Mouse (Mus musculus): ENCODE results near the gene Entpd5. TPM values are rescaled to one million over a fixed set of nuclear protein-coding genes. Genes with fewer than 3 reads are reported as not detected.

The Entpd5 gene
- polyA plus RNA-seq, 1 experiment from 2014 or later = 10.2 TPM

DNA sequence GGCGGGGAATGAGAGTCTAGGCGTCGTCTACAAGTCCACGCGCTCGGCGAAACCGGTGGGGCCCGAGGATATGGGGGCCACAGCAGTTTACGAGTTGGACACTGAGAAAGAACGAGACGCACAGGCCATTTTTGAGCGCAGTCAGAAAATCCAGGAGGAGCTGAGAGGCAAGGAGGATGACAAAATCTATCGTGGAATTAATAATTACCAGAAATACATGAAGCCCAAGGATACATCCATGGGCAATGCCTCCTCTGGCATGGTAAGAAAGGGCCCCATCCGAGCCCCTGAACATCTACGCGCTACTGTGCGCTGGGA lies 8.7 kb upstream of the Entpd5 start:
- ATAC-seq (ENCODE audit: low FRiP score, low read depth) = no peak
- Histone ChIP-seq H3K27me3 (no peaks in the 10 kb centered on the region), H3K4me2 (replicated peaks) (peak overlapping the region; percentile 78), H3K4me3 (peak overlapping the region; percentile 59), H3K9ac (peak overlapping the region; percentile 76), H3K9me3 (peaks cover 5% of the 10 kb centered on the region; the same call in 1 of the 2 replicates), H3K27ac (no peak overlapping the region), H3K36me3 (no peaks in the 10 kb centered on the region), H3K4me1 (peaks cover 5% of the 10 kb centered on the region; the same call in 1 of the 2 replicates)
- WGBS = 36% methylated on average over 18 of the region's 18 CpGs

DNA sequence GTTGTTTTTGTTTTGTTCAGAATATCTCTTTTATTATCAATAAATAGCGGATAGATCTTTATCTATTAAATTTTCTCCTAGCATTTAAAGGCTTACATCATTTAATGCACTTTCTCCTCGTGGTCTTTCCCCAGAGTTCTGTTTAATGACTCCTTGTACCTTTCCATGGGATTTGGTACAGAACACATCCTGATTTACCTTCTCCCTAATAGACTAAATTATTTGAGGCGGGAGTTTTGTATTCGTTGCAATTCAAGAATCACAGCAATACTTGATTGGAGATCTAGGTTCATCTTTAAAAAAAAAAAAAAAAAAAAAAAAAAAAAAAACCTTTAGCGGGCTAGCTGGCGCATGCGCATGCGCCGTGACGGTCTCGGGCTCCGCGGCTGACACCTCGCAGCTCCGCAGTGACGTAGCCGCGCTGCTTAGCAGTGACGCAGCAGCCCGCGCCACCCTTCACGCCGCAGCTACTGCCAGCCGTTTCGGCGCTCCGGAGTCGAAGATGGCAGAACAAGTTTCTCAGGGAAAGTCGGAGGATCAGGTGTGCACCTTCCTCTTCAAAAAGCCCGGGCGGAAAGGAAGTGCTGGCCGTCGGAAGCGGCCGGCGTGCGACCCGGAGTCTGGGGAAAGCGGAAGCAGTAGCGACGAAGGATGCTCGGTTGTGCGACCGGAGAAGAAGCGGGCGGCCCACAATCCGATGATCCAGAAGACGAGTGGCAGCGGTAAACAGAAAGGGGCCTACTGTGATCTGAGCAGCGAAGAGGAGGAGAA lies 8.2 kb upstream of the Entpd5 start, which contains the start of gene Rnf113a2:
Gene Rnf113a2, plus strand, starts transcription at position 363 of the 771 bp plus-strand sequence.
- ATAC-seq (ENCODE audit: low FRiP score, low read depth) = peak; percentile 85

DNA sequence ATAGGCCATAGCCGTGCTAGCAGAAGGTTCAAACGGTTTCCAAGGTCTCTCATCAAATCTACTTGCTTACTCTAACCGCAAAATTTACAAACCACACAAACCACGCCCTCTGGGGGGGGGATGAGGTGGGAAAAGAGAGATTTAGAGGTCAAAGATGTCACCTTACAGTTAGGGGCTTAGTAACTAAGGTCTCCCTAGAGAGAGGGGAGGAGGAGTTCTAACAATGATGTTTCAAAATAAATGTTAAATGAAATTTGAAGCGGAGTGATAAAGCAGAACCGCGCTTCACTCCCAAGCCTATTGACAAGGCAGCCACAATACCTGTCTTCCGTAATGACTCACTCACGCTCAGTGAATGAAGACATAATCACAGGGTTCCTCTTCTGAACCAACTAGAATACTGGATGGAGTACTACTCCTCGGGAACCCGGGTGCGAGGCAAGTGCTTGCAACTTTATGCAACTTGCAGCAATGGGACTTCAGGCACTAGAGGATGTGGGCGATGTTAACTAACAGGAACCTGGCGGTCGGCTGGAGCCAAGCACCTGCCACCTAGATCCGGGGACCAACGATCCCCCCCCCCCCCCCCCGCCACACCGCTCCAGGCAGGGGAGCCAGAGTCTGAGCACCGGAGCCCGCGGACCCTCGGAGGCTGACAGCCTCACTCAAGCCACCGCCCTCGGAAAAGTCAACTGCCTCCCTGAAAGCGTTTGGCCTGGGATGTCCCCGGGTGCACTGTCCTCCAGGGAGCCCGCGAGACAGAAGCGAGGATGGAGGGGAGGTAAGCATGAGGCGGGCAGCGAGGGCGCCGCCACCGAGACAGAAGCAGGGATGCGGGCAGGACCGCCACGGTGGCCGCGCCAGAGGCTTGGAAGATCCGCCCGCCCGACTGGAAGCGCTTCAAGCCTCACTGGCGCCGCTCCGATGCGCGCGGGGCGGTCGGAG lies 683 bp downstream of the Entpd5 start:
- ATAC-seq (ENCODE audit: low FRiP score, low read depth) = peak; percentile 46
- H3K4me1 ChIP-seq = peaks cover 10% of the 10 kb centered on the region
- H3K9ac ChIP-seq = peak overlapping the region; percentile 81
- WGBS = 1% methylated on average over 48 of the region's 52 CpGs
- H3K27me3 ChIP-seq = no peaks in the 10 kb centered on the region
- no peaks in the 10 kb centered on the region for H3K9me3 ChIP-seq
- H3K4me3 ChIP-seq = peak overlapping the region; percentile 74
- no peaks in the 10 kb centered on the region for H3K36me3 ChIP-seq
- peak overlapping the region; percentile 92 for H3K4me2 ChIP-seq (replicated peaks)
- H3K27ac ChIP-seq = peak overlapping the region; percentile 65

More for the DNA sequence above, 8.2 kb upstream of the Entpd5 start, which contains the start of gene Rnf113a2:
- Histone ChIP-seq H3K4me1 (peaks cover 5% of the 10 kb centered on the region; the same call in 1 of the 2 replicates), H3K9ac (peak within 1 kb of the TSS; percentile 76), H3K9me3 (peaks cover 5% of the 10 kb centered on the region; the same call in 1 of the 2 replicates), H3K27ac (peak within 1 kb of the TSS; percentile 34; the same call in 1 of the 2 replicates), H3K27me3 (no peaks in the 10 kb centered on the region), H3K36me3 (no peaks in the 10 kb centered on the region), H3K4me3 (peak within 1 kb of the TSS; percentile 59), H3K4me2 (replicated peaks) (peak within 1 kb of the TSS; percentile 78)
- 3% methylated on average over 50 of the region's 50 CpGs for whole genome bisulfite sequencing

DNA sequence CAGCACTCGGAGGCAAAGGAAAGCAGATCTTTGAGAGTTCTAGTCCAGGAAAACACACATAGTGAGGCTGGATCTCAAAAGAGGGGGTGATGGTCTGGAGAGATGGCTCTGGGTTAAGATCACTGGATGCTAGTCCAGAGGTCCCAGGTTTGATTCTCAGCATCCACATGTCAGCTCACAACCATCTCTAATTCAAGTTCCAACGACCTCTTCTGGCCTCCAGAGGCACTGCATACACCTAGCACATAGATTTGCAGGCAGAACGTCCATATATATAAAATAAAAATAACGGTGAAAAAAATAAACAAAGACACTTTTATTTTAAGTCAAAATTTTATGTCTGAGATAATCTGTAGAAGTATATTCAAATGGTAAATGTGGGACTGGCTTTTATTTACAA lies 1.6 kb downstream of the Entpd5 start:
- Histone ChIP-seq H3K4me3 (no peak overlapping the region), H3K4me2 (replicated peaks) (no peak overlapping the region), H3K27me3 (no peaks in the 10 kb centered on the region), H3K36me3 (no peaks in the 10 kb centered on the region), H3K9me3 (no peaks in the 10 kb centered on the region), H3K4me1 (peaks cover 10% of the 10 kb centered on the region), H3K9ac (no peak overlapping the region), H3K27ac (no peak overlapping the region)
- WGBS = 62% methylated on average over 4 of the region's 4 CpGs
- ATAC-seq (ENCODE audit: low FRiP score, low read depth) = no peak

DNA sequence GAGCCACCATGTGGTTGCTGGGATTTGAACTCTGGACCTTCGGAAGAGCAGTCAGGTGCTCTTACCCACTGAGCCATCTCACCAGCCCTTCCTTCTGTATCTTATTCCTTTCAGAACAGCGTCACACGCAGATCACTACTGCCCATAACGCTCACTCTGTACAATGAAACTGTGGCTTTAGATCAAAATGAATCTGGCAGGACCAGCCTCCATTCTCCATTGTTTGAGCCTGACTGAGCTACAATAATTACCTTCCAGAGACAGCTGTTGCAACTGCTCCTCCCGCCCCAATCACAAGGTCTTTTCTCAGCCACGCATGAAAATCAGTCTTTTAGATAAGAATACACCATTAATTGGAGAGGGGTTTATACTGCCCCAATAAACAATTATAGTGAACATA lies 4.3 kb downstream of the Entpd5 start:
- no peak for ATAC-seq (ENCODE audit: low FRiP score, low read depth)
- Histone ChIP-seq H3K4me2 (replicated peaks) (no peak overlapping the region), H3K27me3 (no peaks in the 10 kb centered on the region), H3K27ac (no peak overlapping the region), H3K4me3 (no peak overlapping the region), H3K9ac (no peak overlapping the region), H3K9me3 (no peaks in the 10 kb centered on the region), H3K36me3 (no peaks in the 10 kb centered on the region), H3K4me1 (peaks cover 10% of the 10 kb centered on the region)
- 91% methylated on average over 6 of the region's 6 CpGs for WGBS

DNA sequence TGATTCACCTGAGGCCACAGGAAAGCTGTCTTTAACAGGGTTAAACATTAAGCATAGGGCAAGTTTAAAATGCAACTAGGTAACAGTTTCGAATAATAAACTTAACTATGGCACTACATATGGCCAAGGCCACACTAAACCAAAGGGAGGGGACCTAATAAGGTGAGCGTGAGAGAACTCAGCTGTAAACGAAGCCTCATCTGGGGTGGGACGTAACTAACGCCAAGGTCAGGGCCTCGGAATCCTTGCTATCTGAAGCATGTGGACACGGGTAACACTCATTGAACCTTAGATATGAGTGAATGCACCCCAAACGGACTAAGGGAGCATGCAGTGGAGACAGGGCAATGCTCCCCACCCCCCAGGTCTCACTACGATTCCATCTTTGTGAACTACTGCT lies 5.9 kb downstream of the Entpd5 start:
- H3K9ac ChIP-seq = no peak overlapping the region
- ATAC-seq (ENCODE audit: low FRiP score, low read depth) = no peak
- 68% methylated on average over 9 of the region's 9 CpGs for WGBS

DNA sequence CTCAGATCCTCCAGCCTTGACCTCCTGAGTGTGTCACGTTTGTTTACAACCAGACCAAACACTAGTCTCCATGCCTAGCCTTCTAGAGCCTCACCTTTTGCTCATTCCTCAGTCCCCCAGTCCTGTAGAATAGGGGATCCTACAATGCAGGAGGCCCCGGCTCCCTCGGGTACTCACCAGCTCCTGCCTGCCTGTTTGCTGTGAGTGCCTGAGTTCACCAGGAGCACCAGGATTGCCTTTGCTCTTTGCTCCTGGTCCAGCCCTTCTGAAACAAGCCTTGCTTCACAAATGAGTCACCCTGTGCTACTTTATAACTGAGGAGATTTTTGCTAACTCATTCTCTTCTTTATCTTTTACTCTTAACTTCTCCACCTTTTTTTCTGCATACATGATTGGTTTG lies 8.2 kb downstream of the Entpd5 start:
- H3K4me1 ChIP-seq = no peaks in the 10 kb centered on the region
- no peak for ATAC-seq (ENCODE audit: low FRiP score, low read depth)
- H3K9ac ChIP-seq = no peak overlapping the region
- no peak overlapping the region for H3K4me2 ChIP-seq (replicated peaks)
- WGBS = 66% methylated on average over 3 of the region's 3 CpGs
- H3K27ac ChIP-seq = no peak overlapping the region
- H3K4me3 ChIP-seq = no peak overlapping the region
- H3K9me3 ChIP-seq = no peaks in the 10 kb centered on the region
- no peaks in the 10 kb centered on the region for H3K36me3 ChIP-seq
- H3K27me3 ChIP-seq = no peaks in the 10 kb centered on the region

More for the DNA sequence above, 5.9 kb downstream of the Entpd5 start:
- Histone ChIP-seq H3K36me3 (no peaks in the 10 kb centered on the region), H3K9me3 (no peaks in the 10 kb centered on the region), H3K4me3 (no peak overlapping the region), H3K27ac (no peak overlapping the region), H3K4me2 (replicated peaks) (no peak overlapping the region), H3K27me3 (no peaks in the 10 kb centered on the region), H3K4me1 (peaks cover 3% of the 10 kb centered on the region)

DNA sequence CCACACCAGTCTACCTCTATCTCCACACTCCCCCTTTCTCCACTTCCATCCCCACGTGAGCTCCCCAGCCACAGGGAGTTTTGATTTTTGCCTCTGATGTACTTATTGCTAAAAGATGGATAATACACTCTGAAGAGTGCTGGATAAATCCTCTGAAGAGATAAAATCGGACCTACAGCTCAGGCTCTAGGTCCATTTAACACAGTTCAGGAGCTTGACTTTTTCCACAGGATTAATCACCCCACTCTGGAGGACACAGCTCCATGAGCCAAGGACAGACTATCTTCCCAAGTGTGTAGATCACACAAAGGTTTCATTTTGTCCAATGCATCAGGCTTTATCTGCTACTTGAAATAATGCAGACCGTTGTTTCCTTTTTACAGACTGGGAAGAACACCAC lies 8.8 kb downstream of the Entpd5 start:
- no peak overlapping the region for H3K4me2 ChIP-seq (replicated peaks)
- H3K9ac ChIP-seq = no peak overlapping the region
- no peak overlapping the region for H3K27ac ChIP-seq
- no peak for ATAC-seq (ENCODE audit: low FRiP score, low read depth)
- 79% methylated on average over 3 of the region's 3 CpGs for WGBS
- H3K4me3 ChIP-seq = no peak overlapping the region
- H3K27me3 ChIP-seq = no peaks in the 10 kb centered on the region
- no peaks in the 10 kb centered on the region for H3K9me3 ChIP-seq
- no peaks in the 10 kb centered on the region for H3K4me1 ChIP-seq
- no peaks in the 10 kb centered on the region for H3K36me3 ChIP-seq

DNA sequence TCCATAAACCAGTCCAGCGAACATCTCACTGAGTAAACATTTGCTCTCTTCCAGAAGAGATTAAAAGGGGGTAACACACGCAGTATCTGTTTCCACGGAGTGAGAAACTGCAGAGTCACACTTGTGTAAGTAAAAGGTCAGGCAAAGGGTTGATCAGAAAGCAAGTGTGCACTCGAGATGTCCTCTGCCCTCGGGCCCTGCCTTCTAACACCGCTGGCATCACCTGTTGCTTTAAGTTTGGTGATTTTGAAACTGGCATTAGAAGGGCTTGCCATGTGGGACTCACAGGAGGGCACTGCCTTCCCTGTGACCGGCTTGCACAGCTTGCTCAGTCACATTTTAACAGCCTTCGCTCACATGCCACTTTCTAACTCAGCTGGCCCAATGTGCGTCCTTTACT lies 9.2 kb downstream of the Entpd5 start:
- Histone ChIP-seq H3K27me3 (no peaks in the 10 kb centered on the region), H3K4me1 (no peaks in the 10 kb centered on the region), H3K9ac (no peak overlapping the region), H3K4me3 (no peak overlapping the region), H3K36me3 (no peaks in the 10 kb centered on the region), H3K27ac (no peak overlapping the region), H3K9me3 (no peaks in the 10 kb centered on the region), H3K4me2 (replicated peaks) (no peak overlapping the region)
- WGBS = 76% methylated on average over 9 of the region's 9 CpGs
- ATAC-seq (ENCODE audit: low FRiP score, low read depth) = no peak

DNA sequence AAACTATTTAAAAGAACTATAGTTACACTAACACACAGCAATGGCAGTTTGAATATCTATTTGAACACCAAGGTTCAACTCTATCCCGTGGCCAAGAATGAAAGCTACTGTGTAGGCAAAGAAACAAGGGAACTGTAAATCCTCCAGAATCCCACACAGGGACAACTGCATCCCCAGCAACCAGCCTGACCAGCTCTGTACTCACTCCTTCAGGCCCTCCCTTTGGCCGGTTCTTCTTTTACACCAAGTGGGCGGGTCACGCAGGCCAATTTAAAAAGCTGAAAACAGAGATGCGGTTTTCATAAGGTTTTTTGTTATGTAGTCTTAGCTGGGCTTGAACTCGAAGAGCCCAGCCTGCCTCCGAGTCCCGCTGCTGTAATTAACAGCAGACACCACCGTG lies 9.7 kb downstream of the Entpd5 start:
- 68% methylated on average over 9 of the region's 9 CpGs for WGBS
- Histone ChIP-seq H3K9ac (no peak overlapping the region), H3K4me3 (no peak overlapping the region), H3K4me2 (replicated peaks) (no peak overlapping the region), H3K27me3 (no peaks in the 10 kb centered on the region), H3K4me1 (no peaks in the 10 kb centered on the region), H3K36me3 (no peaks in the 10 kb centered on the region), H3K9me3 (no peaks in the 10 kb centered on the region), H3K27ac (no peak overlapping the region)
- no peak for ATAC-seq (ENCODE audit: low FRiP score, low read depth)

DNA sequence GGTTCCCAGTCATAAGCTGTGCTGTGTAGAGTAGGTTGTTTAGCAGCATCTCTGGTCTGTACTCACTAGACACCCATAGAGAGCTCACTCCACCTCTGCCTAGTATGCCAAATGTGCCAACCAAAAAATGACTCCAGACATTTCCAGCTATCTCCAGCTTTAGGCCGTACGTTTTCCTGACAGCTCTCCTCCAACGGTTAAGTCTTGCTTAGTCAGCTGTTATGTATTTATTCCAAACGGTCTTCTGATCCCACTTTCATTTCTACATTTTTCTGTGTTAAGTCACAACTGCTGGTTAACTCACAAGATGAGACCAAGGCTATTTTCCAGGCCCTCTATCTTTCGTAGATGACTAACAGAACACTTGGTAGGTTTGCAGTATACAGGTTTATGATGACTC lies 10.2 kb downstream of the Entpd5 start:
- H3K27me3 ChIP-seq = no peaks in the 10 kb centered on the region

DNA sequence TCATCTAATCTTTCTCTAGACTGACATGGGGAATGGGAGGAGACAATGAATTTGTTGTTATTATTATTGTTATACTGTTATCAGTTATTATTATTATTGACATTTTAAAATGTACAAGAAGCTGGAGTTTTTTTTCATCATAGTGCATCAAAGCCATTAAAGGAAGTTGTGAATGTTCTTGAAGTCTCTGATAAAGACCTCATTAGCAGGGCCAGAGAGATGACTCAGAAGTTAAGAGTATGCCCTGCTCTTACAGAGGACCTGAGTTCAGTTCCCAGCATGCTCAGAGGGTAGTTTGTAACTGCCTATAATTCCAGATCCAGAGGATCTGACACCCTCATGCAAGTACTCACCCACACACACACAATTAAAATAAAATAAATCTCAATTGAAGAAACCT lies 11.1 kb downstream of the Entpd5 start:
- no peaks in the 10 kb centered on the region for H3K27me3 ChIP-seq
- no peak overlapping the region for H3K4me2 ChIP-seq (replicated peaks)
- no peaks in the 10 kb centered on the region for H3K4me1 ChIP-seq
- no peak overlapping the region for H3K27ac ChIP-seq
- no peak overlapping the region for H3K9ac ChIP-seq
- H3K36me3 ChIP-seq = no peaks in the 10 kb centered on the region
- no peak overlapping the region for H3K4me3 ChIP-seq
- no peak for ATAC-seq (ENCODE audit: low FRiP score, low read depth)
- no peaks in the 10 kb centered on the region for H3K9me3 ChIP-seq

More for the DNA sequence above, 10.2 kb downstream of the Entpd5 start:
- Histone ChIP-seq H3K4me3 (no peak overlapping the region), H3K36me3 (no peaks in the 10 kb centered on the region), H3K4me1 (no peaks in the 10 kb centered on the region), H3K27ac (no peak overlapping the region), H3K4me2 (replicated peaks) (no peak overlapping the region), H3K9ac (no peak overlapping the region), H3K9me3 (no peaks in the 10 kb centered on the region)
- 82% methylated on average over 5 of the region's 5 CpGs for WGBS
- no peak for ATAC-seq (ENCODE audit: low FRiP score, low read depth)
